Mouse (Mus musculus): ENCODE results near the gene Aak1. TPM values are rescaled to one million over a fixed set of nuclear protein-coding genes. Genes with fewer than 3 reads are reported as not detected.

Gene Aak1
- polyA plus RNA-seq, 1 experiment = 22.8 TPM

- no peak for TF ChIP-seq CTCF (IDR thresholded peaks at IDR 0.05; ENCODE audit: extremely low read depth, insufficient read length, insufficient replicate concordance, low read depth, low read length)
- TF ChIP-seq POLR2A (IDR thresholded peaks at IDR 0.05; ENCODE audit: low read depth, low read length) = no peak
- Histone ChIP-seq H3K27ac (ENCODE audit: insufficient read depth, low read depth, low read length) (no peak overlapping the region), H3K27me3 (ENCODE audit: control insufficient read depth, insufficient read depth, low read length) (no peaks in the 10 kb centered on the region), H3K4me3 (ENCODE audit: low read depth, low read length) (no peak overlapping the region), H3K36me3 (ENCODE audit: control insufficient read depth, insufficient read depth, low read length) (no peaks in the 10 kb centered on the region), H3K4me1 (ENCODE audit: control insufficient read depth, insufficient read depth, insufficient read length, low read length) (no peaks in the 10 kb centered on the region)
- WGBS = 85% methylated on average over 2 of the region's 2 CpGs
These were observed 10.2 kb upstream of the Aak1 start for GRCm38 (mm10) chr6:86839089-86839488.

DNA sequence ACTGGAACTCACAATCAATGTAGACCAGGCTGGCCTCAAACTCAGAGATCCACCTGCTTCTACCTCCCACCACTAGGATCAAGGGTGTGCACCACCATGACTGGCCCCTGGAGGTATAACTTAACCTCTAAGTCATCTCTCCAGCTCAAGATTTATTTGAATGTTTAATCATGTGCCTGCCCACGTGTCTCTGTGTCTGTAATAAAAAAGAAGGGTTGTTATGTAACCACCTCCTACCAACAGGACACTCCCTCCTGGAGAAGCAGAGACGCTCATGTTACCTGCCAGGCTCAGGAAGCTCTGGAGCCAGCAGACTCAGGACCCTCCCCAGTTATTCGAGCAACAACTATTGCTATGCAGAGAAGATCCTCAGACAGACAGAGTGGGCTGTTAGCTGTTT, 7.4 kb upstream of the Aak1 start:
- Histone ChIP-seq H3K36me3 (ENCODE audit: control insufficient read depth, insufficient read depth, low read length) (no peaks in the 10 kb centered on the region), H3K27ac (ENCODE audit: insufficient read depth, low read depth, low read length) (no peak overlapping the region), H3K4me3 (ENCODE audit: low read depth, low read length) (no peak overlapping the region), H3K27me3 (ENCODE audit: control insufficient read depth, insufficient read depth, low read length) (no peaks in the 10 kb centered on the region), H3K4me1 (ENCODE audit: control insufficient read depth, insufficient read depth, insufficient read length, low read length) (no peaks in the 10 kb centered on the region)
- 30% methylated on average over 3 of the region's 3 CpGs for WGBS
- TF ChIP-seq POLR2A (IDR thresholded peaks at IDR 0.05; ENCODE audit: low read depth, low read length) = no peak
- TF ChIP-seq CTCF (IDR thresholded peaks at IDR 0.05; ENCODE audit: extremely low read depth, insufficient read length, insufficient replicate concordance, low read depth, low read length) = no peak

GRCm38 (mm10) chr6:86843636-86844035, 5.7 kb upstream of the Aak1 start:
- TF ChIP-seq POLR2A (IDR thresholded peaks at IDR 0.05; ENCODE audit: low read depth, low read length) (no peak), CTCF (IDR thresholded peaks at IDR 0.05; ENCODE audit: extremely low read depth, insufficient read length, insufficient replicate concordance, low read depth, low read length) (no peak)
- Histone ChIP-seq H3K27ac (ENCODE audit: insufficient read depth, low read depth, low read length) (no peak overlapping the region), H3K4me3 (ENCODE audit: low read depth, low read length) (no peak overlapping the region), H3K27me3 (ENCODE audit: control insufficient read depth, insufficient read depth, low read length) (no peaks in the 10 kb centered on the region), H3K4me1 (ENCODE audit: control insufficient read depth, insufficient read depth, insufficient read length, low read length) (no peaks in the 10 kb centered on the region), H3K36me3 (ENCODE audit: control insufficient read depth, insufficient read depth, low read length) (no peaks in the 10 kb centered on the region)
- 79% methylated on average over 3 of the region's 3 CpGs for WGBS

- WGBS = 85% methylated on average over 4 of the region's 4 CpGs
- TF ChIP-seq POLR2A (IDR thresholded peaks at IDR 0.05; ENCODE audit: low read depth, low read length) = no peak
- no peak for TF ChIP-seq CTCF (IDR thresholded peaks at IDR 0.05; ENCODE audit: extremely low read depth, insufficient read length, insufficient replicate concordance, low read depth, low read length)
- no peak overlapping the region for H3K27ac ChIP-seq (ENCODE audit: insufficient read depth, low read depth, low read length)
- H3K4me3 ChIP-seq (ENCODE audit: low read depth, low read length) = no peak overlapping the region
- no peaks in the 10 kb centered on the region for H3K36me3 ChIP-seq (ENCODE audit: control insufficient read depth, insufficient read depth, low read length)
- H3K4me1 ChIP-seq (ENCODE audit: control insufficient read depth, insufficient read depth, insufficient read length, low read length) = peaks cover 3% of the 10 kb centered on the region; the same call in 1 of the 2 replicates
- H3K27me3 ChIP-seq (ENCODE audit: control insufficient read depth, insufficient read depth, low read length) = no peaks in the 10 kb centered on the region
These were observed 2.9 kb upstream of the Aak1 start for GRCm38 (mm10) chr6:86846467-86846866.

DNA sequence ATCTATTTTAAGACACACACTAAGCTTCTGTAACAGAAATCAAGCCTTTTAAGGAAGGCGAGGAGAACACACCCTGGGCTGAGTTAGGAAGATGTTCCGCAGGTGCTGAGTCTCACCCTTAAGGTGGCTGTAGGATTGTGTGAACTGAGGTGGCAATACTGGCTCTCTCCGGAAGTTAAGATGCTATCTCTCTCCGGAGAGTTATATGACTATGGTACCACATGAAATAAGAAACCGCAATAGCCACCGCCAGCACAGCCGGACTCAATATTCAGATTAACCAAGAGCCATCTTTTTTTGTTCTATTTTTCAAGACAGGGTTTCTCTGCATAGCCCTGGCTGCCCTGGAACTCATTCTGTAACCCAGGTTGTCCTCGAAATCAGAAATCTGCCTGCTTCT, 1.5 kb upstream of the Aak1 start:
- H3K4me1 ChIP-seq (ENCODE audit: control insufficient read depth, insufficient read depth, insufficient read length, low read length) = peaks cover 3% of the 10 kb centered on the region; the same call in 1 of the 2 replicates
- WGBS = 86% methylated on average over 8 of the region's 8 CpGs
- H3K27me3 ChIP-seq (ENCODE audit: control insufficient read depth, insufficient read depth, low read length) = no peaks in the 10 kb centered on the region
- no peak overlapping the region for H3K27ac ChIP-seq (ENCODE audit: insufficient read depth, low read depth, low read length)
- H3K4me3 ChIP-seq (ENCODE audit: low read depth, low read length) = no peak overlapping the region
- no peaks in the 10 kb centered on the region for H3K36me3 ChIP-seq (ENCODE audit: control insufficient read depth, insufficient read depth, low read length)
- TF ChIP-seq CTCF (IDR thresholded peaks at IDR 0.05; ENCODE audit: extremely low read depth, insufficient read length, insufficient replicate concordance, low read depth, low read length) = no peak
- TF ChIP-seq POLR2A (IDR thresholded peaks at IDR 0.05; ENCODE audit: low read depth, low read length) = no peak

- H3K27ac ChIP-seq (ENCODE audit: insufficient read depth, low read depth, low read length) = peak overlapping the region; percentile 97; the same call in 1 of the 2 replicates
- H3K36me3 ChIP-seq (ENCODE audit: control insufficient read depth, insufficient read depth, low read length) = 0 out of 2 replicates have a peak, but pooled peaks cover 1% of the 10 kb centered on the region
- WGBS = under 1% methylated on average over 12 of the region's 12 CpGs
- TF ChIP-seq CTCF (IDR thresholded peaks at IDR 0.05; ENCODE audit: extremely low read depth, insufficient read length, insufficient replicate concordance, low read depth, low read length) = no peak
- TF ChIP-seq POLR2A (IDR thresholded peaks at IDR 0.05; ENCODE audit: low read depth, low read length) = no peak
- H3K4me1 ChIP-seq (ENCODE audit: control insufficient read depth, insufficient read depth, insufficient read length, low read length) = peaks cover 3% of the 10 kb centered on the region; the same call in 1 of the 2 replicates
- H3K4me3 ChIP-seq (ENCODE audit: low read depth, low read length) = peak overlapping the region; percentile 80
- H3K27me3 ChIP-seq (ENCODE audit: control insufficient read depth, insufficient read depth, low read length) = no peaks in the 10 kb centered on the region
These were observed 770 bp upstream of the Aak1 start for GRCm38 (mm10) chr6:86848580-86848914.

DNA sequence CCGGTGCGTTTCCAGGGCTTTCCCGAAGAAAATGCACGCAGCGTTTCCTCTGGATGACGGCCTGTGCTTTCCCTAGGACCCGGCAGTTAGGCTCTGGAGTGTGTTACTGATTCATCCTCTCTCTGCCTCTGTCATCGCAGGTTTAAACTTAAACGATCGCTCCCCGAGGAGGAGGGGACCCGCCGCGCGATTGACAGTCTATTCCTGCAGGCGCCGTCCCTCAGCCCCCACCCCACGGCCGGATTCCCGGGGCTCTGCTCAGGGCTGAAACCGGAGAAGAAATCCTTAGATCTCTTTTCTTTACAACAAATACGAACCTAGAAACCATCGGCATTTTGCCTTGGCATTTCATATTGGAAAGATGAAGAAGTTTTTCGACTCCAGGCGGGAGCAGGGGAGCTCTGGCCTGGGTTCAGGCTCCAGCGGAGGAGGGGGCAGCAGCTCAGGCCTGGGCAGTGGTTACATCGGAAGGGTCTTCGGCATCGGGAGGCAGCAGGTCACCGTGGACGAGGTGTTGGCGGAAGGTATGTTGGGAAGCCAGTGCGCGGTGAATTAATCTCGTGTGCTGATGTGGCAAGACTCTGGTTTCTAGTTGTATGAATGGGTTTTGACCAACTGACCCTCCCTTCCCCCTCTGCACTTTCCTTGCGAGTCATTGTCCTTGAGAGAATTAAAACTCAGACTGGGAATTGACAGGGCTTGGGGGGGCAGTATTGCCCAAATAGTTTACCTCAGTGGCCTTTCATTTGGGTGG, 552 bp downstream of the Aak1 start:
- Histone ChIP-seq H3K4me3 (ENCODE audit: low read depth, low read length) (peak overlapping the region; percentile 80), H3K4me1 (ENCODE audit: control insufficient read depth, insufficient read depth, insufficient read length, low read length) (peaks cover 3% of the 10 kb centered on the region; the same call in 1 of the 2 replicates), H3K27me3 (ENCODE audit: control insufficient read depth, insufficient read depth, low read length) (no peaks in the 10 kb centered on the region), H3K27ac (ENCODE audit: insufficient read depth, low read depth, low read length) (peak overlapping the region; percentile 62), H3K36me3 (ENCODE audit: control insufficient read depth, insufficient read depth, low read length) (peaks cover 5% of the 10 kb centered on the region; the same call in 1 of the 2 replicates)
- WGBS = under 1% methylated on average over 36 of the region's 36 CpGs
- TF ChIP-seq CTCF (IDR thresholded peaks at IDR 0.05; ENCODE audit: extremely low read depth, insufficient read length, insufficient replicate concordance, low read depth, low read length) = no peak
- TF ChIP-seq POLR2A (IDR thresholded peaks at IDR 0.05; ENCODE audit: low read depth, low read length) = no peak

All from small intestine, adult 2 months (tissue).